20 mouse cellular contexts compared by ENCODE assay signal in the genomic region with DNA sequence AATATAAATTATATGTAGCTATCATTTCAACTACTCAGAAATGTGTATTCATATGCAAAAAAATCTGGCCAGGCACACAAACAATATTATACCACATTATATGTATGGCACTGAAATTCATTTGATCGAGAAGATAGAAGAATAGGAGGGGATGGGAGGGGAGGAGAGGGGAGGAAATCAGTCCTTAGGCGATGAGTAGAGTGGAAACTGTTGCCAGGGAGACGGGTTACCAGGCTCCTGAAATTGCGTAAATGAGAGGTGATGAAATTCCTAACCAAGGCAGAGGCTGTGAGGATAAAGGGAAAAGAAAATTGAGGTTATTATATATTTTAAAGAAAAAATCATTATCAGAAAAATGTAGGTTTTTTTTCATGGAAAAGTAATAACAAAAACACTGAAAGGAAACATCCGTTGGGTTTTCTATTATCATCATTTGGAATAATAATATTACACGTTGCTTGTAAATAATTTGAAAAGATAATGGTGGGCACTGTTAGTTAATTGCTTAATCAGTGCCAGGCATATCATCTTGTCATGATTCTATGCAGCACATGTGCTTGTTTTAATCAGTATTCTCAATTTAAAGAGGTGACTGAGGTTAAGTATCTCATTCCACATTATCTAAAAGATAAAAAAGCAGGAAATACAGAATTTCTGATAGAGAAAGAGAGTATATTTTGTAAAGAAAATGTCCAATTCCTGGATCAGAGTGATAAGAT. TPM values are rescaled to one million over a fixed set of nuclear protein-coding genes. Genes with fewer than 3 reads are reported as not detected.
DNase-seq lines count a peak whose midpoint lies in the region; ATAC-seq and TF ChIP-seq lines count a peak whose summit lies in the region.
"Had no signal": no experiment of that assay in that cellular context is flagged by ENCODE, and none has a peak within 500 bp of the region (broad histone marks: within the 10 kb centered on the region; RNA-seq: fewer than 3 reads in every experiment).

No protein-coding gene starts in this region.

- H3K4me1 ChIP-seq in hindbrain, embryonic 15.5 days (replicated peaks): no peaks in the 10 kb centered on the region
- no peaks in the 10 kb centered on the region for H3K4me1 ChIP-seq in midbrain, postnatal 0 days (ENCODE audit: insufficient read depth, low read length)
- no peaks in the 10 kb centered on the region for H3K4me1 ChIP-seq in thymus, adult 2 months (replicated peaks; ENCODE audit: control insufficient read depth, insufficient read depth, low read length)
- no peaks in the 10 kb centered on the region for H3K4me1 ChIP-seq in liver, embryonic 12.5 days
- H3K4me1 ChIP-seq: embryonic facial prominence, embryonic 15.5 days; limb, embryonic 15.5 days; stomach, embryonic 15.5 days had no signal

- 0 out of 2 replicates have a peak overlapping the region, but pooled peaks have one; percentile 42 for H3K27ac ChIP-seq in hindbrain, embryonic 15.5 days (replicated peaks)
- 0 out of 2 replicates have a peak overlapping the region, but pooled peaks have one; percentile 51 for H3K27ac ChIP-seq in midbrain, postnatal 0 days (ENCODE audit: low read depth, low read length)
- no peak overlapping the region for H3K27ac ChIP-seq in thymus, adult 2 months (ENCODE audit: control insufficient read depth, insufficient read depth, low read length)
- no peak overlapping the region for H3K27ac ChIP-seq in liver, embryonic 12.5 days
- H3K27ac ChIP-seq: embryonic facial prominence, embryonic 15.5 days; limb, embryonic 15.5 days; stomach, embryonic 15.5 days had no signal

- H3K9ac ChIP-seq in hindbrain, embryonic 15.5 days: no peak overlapping the region
- H3K9ac ChIP-seq in midbrain, postnatal 0 days (replicated peaks; ENCODE audit: low read length, poor library complexity, severe bottlenecking): no peak overlapping the region
- H3K9ac ChIP-seq in liver, embryonic 12.5 days: no peak overlapping the region
- H3K9ac ChIP-seq: embryonic facial prominence, embryonic 15.5 days; limb, embryonic 15.5 days; stomach, embryonic 15.5 days had no signal

- H3K36me3 ChIP-seq in hindbrain, embryonic 15.5 days: no peaks in the 10 kb centered on the region
- H3K36me3 ChIP-seq in midbrain, postnatal 0 days (ENCODE audit: insufficient read depth, low read length): no peaks in the 10 kb centered on the region
- H3K36me3 ChIP-seq in thymus, adult 2 months (ENCODE audit: control insufficient read depth, insufficient read depth, low read length): no peaks in the 10 kb centered on the region
- H3K36me3 ChIP-seq in liver, embryonic 12.5 days: no peaks in the 10 kb centered on the region
- H3K36me3 ChIP-seq: embryonic facial prominence, embryonic 15.5 days; limb, embryonic 15.5 days; stomach, embryonic 15.5 days had no signal

- TF ChIP-seq POLR2A in thymus, adult 2 months (IDR thresholded peaks at IDR 0.05; ENCODE audit: control insufficient read depth, extremely low read depth, insufficient read depth, low read length, poor library complexity): no peak

- DNase-seq in layer of hippocampus, adult 18-20 months (ENCODE audit: low spot score in 2 of 2): peak; percentile 5 to 22
- DNase-seq in layer of hippocampus, postnatal 25 days (ENCODE audit: extremely low spot score in 1 of 2, low spot score in 1 of 2): no peak
- peak; percentile 29 for DNase-seq in embryo, embryonic 10.5 days (ENCODE audit: low spot score)
- peak; percentile 60 for DNase-seq in midbrain, postnatal 0 days (ENCODE audit: low spot score)
- DNase-seq in thymus, adult 2 months: no peak
- DNase-seq in left cerebral cortex, postnatal 25 days (ENCODE audit: low spot score in 2 of 2): no peak
- DNase-seq: adrenal gland, postnatal 14 days; cerebellum, adult 9-10 months; heart, adult 18-20 months; heart, postnatal 36 days; kidney, adult 9 months; lung, postnatal 36 days; right cerebral cortex, postnatal 25 days had no signal

- 38% methylated on average over 6 of the region's 6 CpGs for WGBS in hindbrain, embryonic 15.5 days
- WGBS in midbrain, postnatal 0 days: 34% methylated on average over 6 of the region's 6 CpGs
- 68% methylated on average over 6 of the region's 6 CpGs for WGBS in thymus, adult 2 months
- 47% methylated on average over 6 of the region's 6 CpGs for WGBS in liver, embryonic 12.5 days (ENCODE audit: insufficient replicate concordance)

- H3K27me3 ChIP-seq in hindbrain, embryonic 15.5 days: no peaks in the 10 kb centered on the region
- no peaks in the 10 kb centered on the region for H3K27me3 ChIP-seq in midbrain, postnatal 0 days (ENCODE audit: insufficient read depth, low read length)
- no peaks in the 10 kb centered on the region for H3K27me3 ChIP-seq in thymus, adult 2 months (ENCODE audit: control insufficient read depth, insufficient read depth, low read length)
- no peaks in the 10 kb centered on the region for H3K27me3 ChIP-seq in liver, embryonic 12.5 days (replicated peaks)
- H3K27me3 ChIP-seq: embryonic facial prominence, embryonic 15.5 days; limb, embryonic 15.5 days; stomach, embryonic 15.5 days had no signal

- ATAC-seq in hindbrain, embryonic 15.5 days (ENCODE audit: low FRiP score, low read depth): peak; percentile 66; the same call in 1 of the 2 replicates
- no peak for ATAC-seq in midbrain, postnatal 0 days (ENCODE audit: low FRiP score)
- no peak for ATAC-seq in liver, embryonic 12.5 days
- ATAC-seq: Patski had no signal

- intact Hi-C loops in left cerebral cortex, postnatal 25 days (cut with DNase I): no loop called here

- H3K9me3 ChIP-seq in hindbrain, embryonic 15.5 days: no peaks in the 10 kb centered on the region
- no peaks in the 10 kb centered on the region for H3K9me3 ChIP-seq in midbrain, postnatal 0 days (ENCODE audit: low read length)
- no peaks in the 10 kb centered on the region for H3K9me3 ChIP-seq in liver, embryonic 12.5 days (replicated peaks)
- H3K9me3 ChIP-seq: embryonic facial prominence, embryonic 15.5 days; limb, embryonic 15.5 days; stomach, embryonic 15.5 days had no signal

- no peak overlapping the region for H3K4me2 ChIP-seq in hindbrain, embryonic 15.5 days
- no peak overlapping the region for H3K4me2 ChIP-seq in midbrain, postnatal 0 days (ENCODE audit: low read depth, low read length, poor library complexity, severe bottlenecking)
- no peak overlapping the region for H3K4me2 ChIP-seq in liver, embryonic 12.5 days
- H3K4me2 ChIP-seq: embryonic facial prominence, embryonic 15.5 days; limb, embryonic 15.5 days; stomach, embryonic 15.5 days had no signal

- H3K4me3 ChIP-seq in hindbrain, embryonic 15.5 days: no peak overlapping the region
- H3K4me3 ChIP-seq in midbrain, postnatal 0 days (ENCODE audit: low read depth, low read length): no peak overlapping the region
- H3K4me3 ChIP-seq in thymus, adult 2 months (ENCODE audit: control insufficient read depth, insufficient read depth, low read length): no peak overlapping the region
- H3K4me3 ChIP-seq in liver, embryonic 12.5 days: no peak overlapping the region
- H3K4me3 ChIP-seq: embryonic facial prominence, embryonic 15.5 days; limb, embryonic 15.5 days; myocyte; stomach, embryonic 15.5 days had no signal

- no peak for TF ChIP-seq CTCF in midbrain, postnatal 0 days (IDR thresholded peaks at IDR 0.05)
- TF ChIP-seq CTCF in thymus, adult 2 months (IDR thresholded peaks at IDR 0.05; ENCODE audit: borderline replicate concordance, control insufficient read depth, extremely low read depth, insufficient read depth, low read length, poor library complexity): no peak

RNA-seq across cellular contexts. Expression of gene Ndn, which starts 39.3 kb away (rescaled TPM):
- 100 to 1,000 TPM; 119 to 137 TPM for total RNA-seq in layer of hippocampus, adult 18-20 months (2021)
- 100 to 1,000 TPM; 120 to 150 TPM for total RNA-seq in layer of hippocampus, postnatal 25 days (2021)
- polyA plus RNA-seq in hindbrain, embryonic 15.5 days (2015; fragmentation: Nextera tagmentation; extraction: Ambion mirVana): 577 and 610 TPM in 2 replicates
- total RNA-seq in midbrain, postnatal 0 days (2014; rRNA removed): 479 and 494 TPM in 2 replicates
- polyA plus RNA-seq in midbrain, postnatal 0 days (2015; fragmentation: Nextera tagmentation; extraction: Ambion mirVana): 861 and 877 TPM in 2 replicates
- polyA plus RNA-seq in thymus, adult 2 months (2012; rRNA removed): 1.6 and 1.9 TPM in 2 replicates
- 100 to 1,000 TPM; 122 to 127 TPM for total RNA-seq in left cerebral cortex, postnatal 25 days (2021)
- polyA plus RNA-seq in liver, embryonic 12.5 days (2016; fragmentation: Nextera tagmentation; extraction: Ambion mirVana): 11.2 and 11.3 TPM in 2 replicates

Comparison
In these comparisons a context has a peak if more than half of its experiments do, and no peak if none do; other contexts are left out.
1. DNase-seq: peak in layer of hippocampus, adult 18-20 months (2 of 2), embryo, embryonic 10.5 days (single experiment) and midbrain, postnatal 0 days (single experiment); none in layer of hippocampus, postnatal 25 days (0 of 2), thymus, adult 2 months (single experiment) and left cerebral cortex, postnatal 25 days (0 of 2).
2. H3K27ac ChIP-seq: peak in hindbrain, embryonic 15.5 days (single experiment) and midbrain, postnatal 0 days (single experiment); none in thymus, adult 2 months (single experiment) and liver, embryonic 12.5 days (single experiment).